Mouse (Mus musculus): ENCODE data around the gene Kctd4. TPM values are rescaled to one million over a fixed set of nuclear protein-coding genes. Genes with fewer than 3 reads are reported as not detected.

Gene Kctd4
- polyA plus RNA-seq, 1 experiment from 2014 or later = 0.32 TPM

Other genes with a start within 250 kb of the Kctd4 start
- gene Cog3, start 200.5 kb upstream of the Kctd4 start, polyA plus RNA-seq (2015; fragmentation: Nextera tagmentation; extraction: Ambion mirVana) = 20.9 TPM in 2 replicates
- 3.6 and 3.8 TPM in 2 replicates for gene Slc25a30, start 168.0 kb upstream of the Kctd4 start, polyA plus RNA-seq (2015; fragmentation: Nextera tagmentation; extraction: Ambion mirVana)
- 998 and 1,067 TPM in 2 replicates for gene Tpt1, start 109.9 kb upstream of the Kctd4 start, polyA plus RNA-seq (2015; fragmentation: Nextera tagmentation; extraction: Ambion mirVana)
- gene Gtf2f2, start 55.9 kb downstream of the Kctd4 start, polyA plus RNA-seq (2015; fragmentation: Nextera tagmentation; extraction: Ambion mirVana) = 30.8 and 33.0 TPM in 2 replicates
- gene Gpalpp1, start 155.8 kb downstream of the Kctd4 start, polyA plus RNA-seq (2015; fragmentation: Nextera tagmentation; extraction: Ambion mirVana) = 12.1 and 12.5 TPM in 2 replicates
- gene Nufip1, start 155.9 kb downstream of the Kctd4 start, polyA plus RNA-seq (2015; fragmentation: Nextera tagmentation; extraction: Ambion mirVana) = 15.3 and 16.5 TPM in 2 replicates

Measured in lung, embryonic 15.5 days (tissue).